Mouse (Mus musculus) lung, adult 2 months (tissue): ENCODE measurements at regions not wholly inside any gene's neighbourhood (a gene's known extent, or its start where the extent isn't known, plus 50 kb on each side); places are given as distances from the start of the nearest gene placed in this dataset.

Experiments used
- DNase-seq: peaks from one replicate; pipeline ENCODE4 v3.0.0; 2022
- H3K4me1 ChIP-seq: fragments of 200-500 bp; 2 replicates; pipeline ENCODE4 v1.6.1; 2011; ENCODE audit warnings: low read length; ENCODE audit not compliant: control insufficient read depth, insufficient read depth
- H3K4me3 ChIP-seq: fragments of 200-500 bp; replicated peaks from 2 replicates; pipeline ENCODE3; 2011; ENCODE audit warnings: low read depth, mild to moderate bottlenecking, control low read depth, low read length; ENCODE audit errors: extremely low read depth
- CTCF ChIP-seq: fragments of 200-500 bp; IDR thresholded peaks from 2 replicates; pipeline ENCODE4 v1.5.1; 2011; ENCODE audit warnings: mild to moderate bottlenecking, low read length, control low read depth; ENCODE audit not compliant: insufficient read depth
- POLR2A ChIP-seq: fragments of 200-500 bp; IDR thresholded peaks from 2 replicates; pipeline ENCODE4 v1.6.1; 2011; ENCODE audit warnings: low read depth, mild to moderate bottlenecking, control low read depth, low read length, borderline replicate concordance; ENCODE audit errors: extremely low read depth
- WGBS: fragments of 180-500 bp; shearing (Covaris S2); methylation state at CpG from one replicate; pipeline ENCODE4 v1.1.7; 2018; 5-methylcytosine and 5-hydroxymethylcytosine counted together

- TF ChIP-seq CTCF (no peak), POLR2A (no peak)
- 35% methylated on average over 13 of the region's 13 CpGs for WGBS
- Histone ChIP-seq H3K4me1 (no peaks in the 10 kb centered on the region; the same call in 1 of the 2 replicates), H3K4me3 (no peak overlapping the region)
- no peak for DNase-seq
These were observed 688.7 kb upstream of the Ptbp2 start for GRCm38 (mm10) chr3:120472687-120473644.

GRCm38 (mm10) chr3:120471878-120472444 is 687.7 kb upstream of the Ptbp2 start:
- TF ChIP-seq POLR2A: no peak
- TF ChIP-seq CTCF: no peak
- no peak for DNase-seq
- no peak overlapping the region for H3K4me3 ChIP-seq
- no peaks in the 10 kb centered on the region; the same call in 1 of the 2 replicates for H3K4me1 ChIP-seq
- 71% methylated on average over 2 of the region's 2 CpGs for WGBS

GRCm38 (mm10) chr3:120468887-120469286 is 684.6 kb upstream of the Ptbp2 start:
- 74% methylated on average over 2 of the region's 2 CpGs for WGBS
- TF ChIP-seq POLR2A: no peak
- TF ChIP-seq CTCF: no peak
- no peak for DNase-seq
- H3K4me1 ChIP-seq: no peaks in the 10 kb centered on the region; the same call in 1 of the 2 replicates
- H3K4me3 ChIP-seq: no peak overlapping the region

GRCm38 (mm10) chr3:120460717-120461116 is 676.5 kb upstream of the Ptbp2 start:
- Histone ChIP-seq H3K4me3 (no peak overlapping the region), H3K4me1 (no peaks in the 10 kb centered on the region)
- TF ChIP-seq CTCF: no peak
- no peak for TF ChIP-seq POLR2A
- DNase-seq: no peak

GRCm38 (mm10) chr3:120457912-120458311 is 673.6 kb upstream of the Ptbp2 start:
- TF ChIP-seq POLR2A (no peak), CTCF (no peak)
- 65% methylated on average over 7 of the region's 7 CpGs for WGBS
- no peak overlapping the region for H3K4me3 ChIP-seq
- no peaks in the 10 kb centered on the region for H3K4me1 ChIP-seq
- no peak for DNase-seq

- WGBS: 85% methylated on average over 4 of the region's 4 CpGs
- Histone ChIP-seq H3K4me3 (no peak overlapping the region), H3K4me1 (no peaks in the 10 kb centered on the region)
- no peak for DNase-seq
- TF ChIP-seq POLR2A: no peak
- no peak for TF ChIP-seq CTCF
These were observed 656.9 kb upstream of the Ptbp2 start for GRCm38 (mm10) chr3:120441127-120441526.

- DNase-seq: no peak
- H3K4me3 ChIP-seq: no peak overlapping the region
- TF ChIP-seq POLR2A (no peak), CTCF (no peak)
- WGBS: 43% methylated on average over 2 of the region's 2 CpGs
- no peaks in the 10 kb centered on the region for H3K4me1 ChIP-seq
These were observed 646.0 kb upstream of the Ptbp2 start for GRCm38 (mm10) chr3:120430285-120430684.

- WGBS: 64% methylated on average over 3 of the region's 3 CpGs
- TF ChIP-seq POLR2A (no peak), CTCF (no peak)
- Histone ChIP-seq H3K4me1 (no peaks in the 10 kb centered on the region), H3K4me3 (no peak overlapping the region)
- no peak for DNase-seq
These were observed 632.4 kb upstream of the Ptbp2 start for GRCm38 (mm10) chr3:120416634-120417033.

- Histone ChIP-seq H3K4me1 (no peaks in the 10 kb centered on the region), H3K4me3 (no peak overlapping the region)
- TF ChIP-seq CTCF (no peak), POLR2A (no peak)
- DNase-seq: no peak
- WGBS: 38% methylated on average over 6 of the region's 6 CpGs
These were observed 591.5 kb upstream of the Ptbp2 start for GRCm38 (mm10) chr3:120375688-120376289.
